Mouse (Mus musculus) embryonic facial prominence, embryonic 15.5 days (tissue): Measurements from ENCODE around the gene Gm10964. TPM values are rescaled to one million over a fixed set of nuclear protein-coding genes. Genes with fewer than 3 reads are reported as not detected.

ENCODE experiments used
- ATAC-seq: fragments of 200-750 bp; cut with Nextera tagmentation; 2 replicates; pipeline ENCODE4 v1.8.0; 2017; ENCODE audit warnings: low read depth, moderate TSS enrichment; ENCODE audit not compliant: insufficient number of reproducible peaks, low FRiP score, low TSS enrichment
- H3K27ac ChIP-seq: fragments of 300-500 bp; sonication (generic); replicated peaks from 2 replicates; pipeline ENCODE4 v1.5.1; 2015; ENCODE audit warnings: mild to moderate bottlenecking, inconsistent platforms
- H3K27me3 ChIP-seq: fragments of 300-500 bp; sonication (generic); 2 replicates; pipeline ENCODE4 v1.6.1; 2015; ENCODE audit warnings: inconsistent platforms
- H3K36me3 ChIP-seq: fragments of 300-500 bp; sonication (generic); 2 replicates; pipeline ENCODE4 v1.6.1; 2015; ENCODE audit warnings: mild to moderate bottlenecking, inconsistent platforms
- H3K4me1 ChIP-seq: fragments of 300-500 bp; sonication (generic); 2 replicates; pipeline ENCODE4 v1.6.1; 2015; ENCODE audit warnings: inconsistent platforms
- H3K4me2 ChIP-seq: fragments of 300-500 bp; sonication (generic); replicated peaks from 2 replicates; pipeline ENCODE4 v1.6.1; 2015; ENCODE audit warnings: mild to moderate bottlenecking, inconsistent platforms
- H3K4me3 ChIP-seq: fragments of 300-500 bp; sonication (generic); replicated peaks from 2 replicates; pipeline ENCODE4 v1.5.1; 2015; ENCODE audit warnings: mild to moderate bottlenecking, inconsistent platforms
- H3K9ac ChIP-seq: fragments of 300-500 bp; sonication (generic); 2 replicates; pipeline ENCODE4 v1.6.1; 2015; ENCODE audit warnings: inconsistent platforms
- H3K9me3 ChIP-seq: fragments of 300-500 bp; sonication (generic); replicated peaks from 2 replicates; pipeline ENCODE4 v1.6.1; 2016; ENCODE audit warnings: inconsistent platforms
- WGBS: fragments of 180-500 bp; shearing (Covaris S2); methylation state at CpG from one replicate; pipeline ENCODE4 v1.1.7; 2015; 5-methylcytosine and 5-hydroxymethylcytosine counted together
- polyA plus RNA-seq: library from polyadenylated mRNA; unstranded; fragments of >200 nt; fragmentation: Nextera tagmentation; extraction: Ambion mirVana; gene quantifications from 2 replicates; pipeline ENCODE4 v1.2.1, GENCODE M21; 2015

The Gm10964 gene
- polyA plus RNA-seq, 1 experiment from 2014 or later = not detected

DNA sequence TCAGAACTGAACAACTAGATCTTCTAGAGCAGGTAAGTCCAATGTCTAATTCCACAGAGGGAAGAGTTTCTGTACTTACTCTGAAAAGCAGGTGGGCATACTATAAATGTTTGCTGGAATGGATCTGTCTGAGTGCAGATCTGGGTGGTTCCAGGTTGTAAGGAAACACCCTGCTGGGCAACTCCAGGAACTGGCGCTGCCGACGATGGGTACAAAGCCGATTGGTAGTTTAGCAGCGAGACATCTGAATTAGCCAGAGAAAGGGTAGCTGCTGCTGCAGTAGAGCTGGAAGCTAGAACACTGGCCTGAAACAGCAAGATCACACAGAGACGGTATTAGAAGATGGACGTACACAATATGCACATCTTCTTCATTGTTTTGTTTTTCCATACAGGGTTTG, 19.3 kb downstream of the Gm10964 start:
- Histone ChIP-seq H3K9me3 (no peaks in the 10 kb centered on the region), H3K4me3 (no peak overlapping the region), H3K9ac (no peak overlapping the region), H3K4me2 (no peak overlapping the region), H3K27ac (no peak overlapping the region), H3K36me3 (peaks cover 68% of the 10 kb centered on the region), H3K4me1 (no peaks in the 10 kb centered on the region), H3K27me3 (no peaks in the 10 kb centered on the region)
- ATAC-seq = no peak
- WGBS = 89% methylated on average over 7 of the region's 7 CpGs

DNA sequence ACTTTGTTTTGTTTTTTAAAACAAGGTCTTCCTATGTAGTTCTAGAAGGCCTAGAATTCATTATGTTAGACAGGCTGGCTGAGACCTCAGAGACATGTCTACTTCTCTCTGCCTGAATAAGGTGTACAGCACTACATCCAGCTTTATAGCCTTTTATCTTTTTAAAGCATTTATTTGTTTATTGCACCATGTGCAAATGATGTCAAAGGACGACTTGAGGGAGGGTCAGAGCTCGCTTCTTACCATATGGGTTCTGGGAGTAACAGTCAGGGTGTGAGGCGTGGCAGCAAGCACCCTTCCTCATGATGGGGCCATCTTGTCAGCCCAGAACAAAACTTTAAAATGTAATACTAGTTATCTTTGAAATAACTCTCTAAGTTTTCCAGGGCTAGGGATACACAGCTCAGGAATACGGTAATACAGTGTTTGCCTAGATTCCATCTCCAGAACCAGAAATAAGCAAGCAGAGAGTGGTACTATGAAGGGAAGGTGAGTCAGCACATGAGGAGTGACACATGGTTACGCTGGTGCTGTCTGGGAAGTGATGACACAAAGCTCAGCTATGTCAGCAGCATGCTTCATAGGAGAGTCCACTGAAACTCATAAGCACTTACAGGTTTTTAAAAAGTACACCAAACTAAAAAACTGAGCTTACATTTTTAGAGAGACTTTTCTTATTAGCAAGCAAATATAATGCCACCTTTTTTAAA, 20.2 kb downstream of the Gm10964 start:
- Histone ChIP-seq H3K4me2 (no peak overlapping the region), H3K27ac (no peak overlapping the region), H3K27me3 (no peaks in the 10 kb centered on the region), H3K9me3 (no peaks in the 10 kb centered on the region), H3K9ac (no peak overlapping the region), H3K4me3 (no peak overlapping the region), H3K36me3 (peaks cover 65% of the 10 kb centered on the region), H3K4me1 (no peaks in the 10 kb centered on the region)
- ATAC-seq = no peak
- WGBS = 89% methylated on average over 5 of the region's 5 CpGs

DNA sequence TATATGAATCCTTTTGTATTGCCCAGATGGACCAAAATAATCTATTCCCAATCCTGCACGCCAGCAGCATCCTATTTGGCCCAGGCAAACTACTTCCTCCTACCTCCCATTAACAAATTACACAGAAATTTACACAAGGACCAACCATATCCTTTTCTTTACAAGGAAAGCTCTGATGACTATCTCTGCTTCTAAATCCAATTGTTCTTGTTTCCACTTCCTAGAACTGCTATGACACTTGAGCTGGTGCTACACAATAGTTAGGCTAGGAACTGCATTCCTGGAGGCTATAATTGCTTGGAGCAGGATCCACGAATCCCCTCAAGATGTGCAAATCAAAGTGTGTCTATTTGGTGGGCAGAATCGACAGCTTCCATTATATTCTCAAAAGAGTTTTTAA, 27.6 kb downstream of the Gm10964 start:
- 60% methylated on average over 3 of the region's 3 CpGs for WGBS
- no peak for ATAC-seq
- Histone ChIP-seq H3K36me3 (peaks cover 40% of the 10 kb centered on the region), H3K4me1 (peaks cover 8% of the 10 kb centered on the region), H3K4me3 (no peak overlapping the region), H3K9me3 (no peaks in the 10 kb centered on the region), H3K4me2 (no peak overlapping the region), H3K27me3 (no peaks in the 10 kb centered on the region), H3K9ac (no peak overlapping the region), H3K27ac (no peak overlapping the region)

DNA sequence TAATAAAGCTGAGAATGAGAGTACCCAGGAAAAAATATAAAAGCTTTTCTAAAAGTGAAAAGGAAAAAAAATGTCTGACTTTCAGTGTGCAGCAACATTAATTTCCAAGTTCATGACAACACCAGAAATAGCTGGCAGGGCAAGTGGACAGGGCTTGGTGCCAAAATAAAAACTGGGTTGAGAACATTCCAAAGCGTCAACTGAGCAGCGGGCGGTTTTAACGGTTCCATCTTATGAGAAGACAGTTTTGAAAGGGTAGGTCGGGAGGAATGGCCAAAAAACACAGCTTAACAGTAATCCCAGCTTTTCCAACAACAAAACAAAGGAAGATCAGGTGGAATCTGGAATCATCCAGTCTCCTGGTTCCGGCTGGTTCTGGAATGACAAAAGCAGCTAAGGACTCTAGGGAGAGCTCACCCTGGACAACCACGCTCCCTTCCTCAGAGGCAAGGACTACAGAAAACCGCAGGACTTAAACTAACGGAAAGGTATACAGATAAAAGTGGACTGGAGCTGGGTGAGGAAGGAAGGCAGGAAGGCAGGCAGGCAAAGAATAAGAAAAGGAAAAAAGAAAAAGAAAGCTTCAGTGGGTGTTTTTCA, 32.5 kb downstream of the Gm10964 start:
- Histone ChIP-seq H3K9me3 (no peaks in the 10 kb centered on the region), H3K27me3 (no peaks in the 10 kb centered on the region), H3K27ac (peak overlapping the region; percentile 66; the same call in 1 of the 2 replicates), H3K4me3 (no peak overlapping the region), H3K4me1 (peaks cover 10% of the 10 kb centered on the region), H3K4me2 (no peak overlapping the region), H3K36me3 (peaks cover 14% of the 10 kb centered on the region), H3K9ac (no peak overlapping the region)
- ATAC-seq = no peak
- WGBS = 50% methylated on average over 9 of the region's 9 CpGs

DNA sequence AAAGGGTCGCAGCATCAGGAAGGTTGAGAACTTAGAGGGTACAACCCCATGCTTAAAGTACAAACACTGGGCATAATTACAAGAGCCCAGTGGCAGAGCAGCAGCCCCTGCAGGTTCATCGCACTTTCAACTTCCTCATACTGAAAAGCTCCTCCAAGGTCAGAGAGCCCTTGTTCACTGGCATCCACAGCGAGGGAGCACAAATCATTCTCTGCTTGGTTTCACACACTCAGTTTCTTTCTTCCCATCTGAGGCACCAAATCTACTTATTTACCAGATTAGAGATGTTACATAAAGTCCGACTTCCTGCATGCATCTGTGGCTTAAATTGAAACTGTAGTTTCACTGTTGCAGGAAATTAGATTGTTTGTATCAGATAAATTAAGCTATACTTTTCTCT, 33.7 kb downstream of the Gm10964 start:
- H3K36me3 ChIP-seq = peaks cover 23% of the 10 kb centered on the region
- no peak overlapping the region for H3K4me2 ChIP-seq
- H3K27me3 ChIP-seq = no peaks in the 10 kb centered on the region
- no peak overlapping the region for H3K9ac ChIP-seq
- no peak for ATAC-seq
- peaks cover 10% of the 10 kb centered on the region for H3K4me1 ChIP-seq
- WGBS = 85% methylated on average over 4 of the region's 4 CpGs
- no peak overlapping the region for H3K27ac ChIP-seq
- no peaks in the 10 kb centered on the region for H3K9me3 ChIP-seq
- no peak overlapping the region for H3K4me3 ChIP-seq

DNA sequence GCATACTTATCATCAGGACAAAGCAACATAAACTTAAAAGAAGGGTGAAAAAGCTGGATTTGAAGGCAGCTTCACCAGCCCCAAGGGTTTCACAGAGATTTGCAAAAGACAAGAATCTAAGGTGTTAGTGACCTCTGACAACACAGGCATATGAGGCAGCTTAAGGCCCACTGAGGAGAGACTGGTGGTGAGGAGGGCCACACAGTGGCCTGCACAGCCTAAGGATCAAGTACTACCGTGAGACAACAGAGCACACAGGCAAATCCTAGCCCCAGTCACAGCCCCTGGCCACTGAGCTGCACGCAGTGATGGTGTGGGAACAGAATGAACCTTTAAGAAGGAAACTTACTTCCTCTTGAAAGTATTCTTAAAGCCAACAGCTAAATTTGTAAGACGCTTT, 34.3 kb downstream of the Gm10964 start:
- no peaks in the 10 kb centered on the region for H3K9me3 ChIP-seq
- WGBS = 79% methylated on average over 3 of the region's 3 CpGs

DNA sequence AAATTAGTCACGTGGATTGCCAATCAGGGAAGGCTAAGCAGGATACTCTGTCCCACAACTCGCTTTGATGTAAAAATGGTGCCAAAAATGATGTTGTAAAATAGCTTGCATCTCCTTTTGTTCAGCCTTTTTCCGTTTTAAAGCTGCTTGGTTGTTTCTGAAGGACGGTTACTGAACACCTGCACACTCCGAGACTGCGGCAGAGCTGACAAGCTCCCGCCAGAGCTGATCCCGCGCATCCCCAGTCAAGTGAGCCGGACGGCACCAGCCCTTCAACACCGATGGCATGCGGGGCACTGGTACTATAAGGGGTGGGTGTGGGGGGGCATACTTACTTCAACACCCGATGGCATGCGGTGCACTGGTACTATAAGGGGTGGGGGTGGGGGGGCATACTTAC, 34.8 kb downstream of the Gm10964 start:
- no peak for ATAC-seq
- Histone ChIP-seq H3K9ac (no peak overlapping the region), H3K4me2 (no peak overlapping the region), H3K36me3 (peaks cover 15% of the 10 kb centered on the region), H3K4me1 (peaks cover 10% of the 10 kb centered on the region), H3K4me3 (no peak overlapping the region), H3K27ac (no peak overlapping the region), H3K9me3 (no peaks in the 10 kb centered on the region), H3K27me3 (no peaks in the 10 kb centered on the region)
- WGBS = 84% methylated on average over 15 of the region's 15 CpGs

More for the DNA sequence above, 34.3 kb downstream of the Gm10964 start:
- H3K27me3 ChIP-seq = no peaks in the 10 kb centered on the region
- peaks cover 19% of the 10 kb centered on the region for H3K36me3 ChIP-seq
- H3K4me3 ChIP-seq = no peak overlapping the region
- H3K27ac ChIP-seq = no peak overlapping the region
- no peak overlapping the region for H3K9ac ChIP-seq
- H3K4me2 ChIP-seq = no peak overlapping the region
- no peak for ATAC-seq
- peaks cover 10% of the 10 kb centered on the region for H3K4me1 ChIP-seq

DNA sequence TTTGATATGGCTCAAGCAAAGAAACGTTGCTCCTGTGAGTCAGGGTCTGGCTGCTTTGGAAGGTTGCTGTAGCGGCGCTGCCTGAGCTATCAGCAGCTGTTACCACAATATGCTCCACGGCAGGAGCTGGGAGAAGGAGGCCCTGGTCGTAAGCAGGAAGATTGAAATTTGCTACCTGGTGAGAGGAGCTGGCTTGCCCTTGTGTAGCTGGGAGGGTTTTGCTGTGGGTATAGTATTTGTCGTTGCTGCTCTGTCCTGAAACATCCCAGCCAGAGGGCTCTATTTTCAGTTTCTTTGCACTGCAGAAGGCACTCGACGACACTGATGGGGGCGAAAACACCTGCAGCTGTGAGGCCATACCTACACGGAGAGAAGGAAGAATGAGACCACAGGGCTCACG, 38.8 kb downstream of the Gm10964 start:
- Histone ChIP-seq H3K9ac (no peak overlapping the region), H3K4me3 (no peak overlapping the region), H3K4me1 (no peaks in the 10 kb centered on the region), H3K9me3 (no peaks in the 10 kb centered on the region), H3K27ac (no peak overlapping the region), H3K36me3 (peaks cover 15% of the 10 kb centered on the region), H3K4me2 (no peak overlapping the region), H3K27me3 (no peaks in the 10 kb centered on the region)
- WGBS = 86% methylated on average over 11 of the region's 11 CpGs
- ATAC-seq = no peak

DNA sequence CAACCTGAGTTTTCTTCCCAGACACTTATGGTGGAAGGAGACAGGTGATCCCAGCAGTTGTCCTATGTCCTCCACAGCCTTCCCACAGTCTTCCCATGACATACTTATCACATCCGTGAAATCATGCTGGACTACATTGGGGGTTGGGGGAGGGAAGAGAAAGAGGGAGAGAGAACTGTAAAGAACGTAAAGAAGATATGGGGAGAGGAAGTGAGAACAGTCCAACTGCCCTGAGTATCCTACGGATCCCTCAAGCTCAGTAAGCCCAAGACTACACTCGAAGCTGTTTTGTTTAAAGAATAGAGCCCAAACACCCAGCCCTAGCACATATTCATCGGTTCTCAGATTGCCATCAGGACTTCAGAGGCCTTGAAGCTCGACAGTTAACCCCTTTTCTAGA, 39.5 kb downstream of the Gm10964 start:
- Histone ChIP-seq H3K4me3 (no peak overlapping the region), H3K27me3 (no peaks in the 10 kb centered on the region), H3K9ac (no peak overlapping the region), H3K4me2 (no peak overlapping the region), H3K4me1 (no peaks in the 10 kb centered on the region), H3K9me3 (no peaks in the 10 kb centered on the region), H3K36me3 (peaks cover 13% of the 10 kb centered on the region), H3K27ac (no peak overlapping the region)
- WGBS = 76% methylated on average over 6 of the region's 6 CpGs
- no peak for ATAC-seq

DNA sequence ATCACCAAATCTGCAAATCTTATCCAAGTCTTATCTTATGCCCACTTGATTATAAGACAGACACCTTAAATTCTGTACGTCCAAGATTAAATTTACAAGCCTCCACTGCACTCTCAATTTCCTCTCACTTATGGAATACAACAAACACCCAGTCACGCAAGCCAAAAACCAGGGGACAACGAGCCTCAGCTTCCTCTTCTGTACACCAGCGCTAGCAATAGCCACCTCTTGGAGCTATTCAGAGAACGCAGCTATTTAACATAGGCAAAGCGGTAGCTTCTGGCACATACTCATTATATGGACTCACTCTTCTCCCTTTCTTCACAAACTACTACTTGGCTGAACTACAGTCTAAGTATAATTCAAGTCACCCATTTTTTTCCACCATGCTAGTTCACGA, 40.0 kb downstream of the Gm10964 start:
- no peak overlapping the region for H3K27ac ChIP-seq
- H3K9me3 ChIP-seq = no peaks in the 10 kb centered on the region
- no peaks in the 10 kb centered on the region for H3K27me3 ChIP-seq
- 83% methylated on average over 7 of the region's 7 CpGs for WGBS
- no peak overlapping the region for H3K9ac ChIP-seq
- no peak overlapping the region for H3K4me2 ChIP-seq
- ATAC-seq = no peak
- H3K4me1 ChIP-seq = no peaks in the 10 kb centered on the region
- H3K36me3 ChIP-seq = peaks cover 13% of the 10 kb centered on the region
- no peak overlapping the region for H3K4me3 ChIP-seq

DNA sequence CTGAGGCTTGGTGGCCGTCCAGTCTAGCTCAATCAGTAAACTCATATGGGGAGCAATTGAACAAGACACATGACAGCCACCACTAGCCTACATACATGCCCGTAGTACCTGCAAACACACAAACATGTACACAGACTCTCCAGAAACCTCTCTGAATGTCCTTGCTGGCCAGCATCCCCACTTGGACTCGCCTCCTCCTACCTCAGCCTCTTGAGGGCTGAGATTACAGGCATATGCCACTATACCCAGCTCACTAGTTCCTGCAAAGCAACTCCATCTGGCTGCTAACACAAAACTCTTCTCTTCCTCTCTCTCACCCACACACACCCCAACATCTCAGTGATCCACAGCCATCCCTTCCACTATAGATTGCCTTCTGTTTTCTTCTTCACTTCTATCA, 41.1 kb downstream of the Gm10964 start:
- no peak for ATAC-seq
- Histone ChIP-seq H3K4me2 (no peak overlapping the region), H3K4me3 (no peak overlapping the region), H3K27me3 (no peaks in the 10 kb centered on the region), H3K9ac (no peak overlapping the region), H3K27ac (no peak overlapping the region), H3K9me3 (no peaks in the 10 kb centered on the region), H3K36me3 (peaks cover 13% of the 10 kb centered on the region), H3K4me1 (no peaks in the 10 kb centered on the region)
- WGBS = 90% methylated on average over 3 of the region's 3 CpGs

DNA sequence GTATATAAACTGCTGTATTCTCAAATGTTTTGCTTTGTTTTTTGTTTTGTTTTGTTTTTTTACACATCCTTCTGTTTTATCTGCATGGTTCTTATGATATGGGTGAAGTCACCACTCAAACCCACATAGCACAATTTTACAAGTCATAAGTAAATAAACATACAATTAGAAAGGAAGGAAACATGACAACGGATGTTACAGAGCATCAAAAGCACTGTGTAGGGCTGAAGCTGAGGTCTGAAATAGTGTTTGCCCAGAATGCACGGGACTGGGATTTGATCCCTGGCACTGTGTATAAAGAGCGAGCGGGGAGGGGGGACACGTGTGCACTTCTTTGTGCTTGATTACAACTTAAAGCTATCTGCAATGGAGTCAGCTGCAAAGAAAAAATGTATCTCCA, 41.6 kb downstream of the Gm10964 start:
- Histone ChIP-seq H3K9me3 (no peaks in the 10 kb centered on the region), H3K4me1 (no peaks in the 10 kb centered on the region), H3K9ac (no peak overlapping the region), H3K27ac (no peak overlapping the region), H3K4me2 (no peak overlapping the region), H3K27me3 (no peaks in the 10 kb centered on the region), H3K4me3 (no peak overlapping the region), H3K36me3 (peaks cover 13% of the 10 kb centered on the region)
- 75% methylated on average over 5 of the region's 5 CpGs for WGBS
- no peak for ATAC-seq
